Mouse (Mus musculus): Measurements from ENCODE around the gene Shc4. TPM values are rescaled to one million over a fixed set of nuclear protein-coding genes. Genes with fewer than 3 reads are reported as not detected.

The Shc4 gene
- total RNA-seq, 2 experiments from 2014 or later = 5.1 to 5.2 TPM

GRCm38 (mm10) chr2:125650038-125650437 is 73.9 kb downstream of the Shc4 start:
- no peak for DNase-seq (ENCODE audit: low spot score in 2 of 2)

GRCm38 (mm10) chr2:125644912-125645311 is 79.0 kb downstream of the Shc4 start:
- no peak for DNase-seq (ENCODE audit: low spot score in 2 of 2)

GRCm38 (mm10) chr2:125637331-125637730 is 86.6 kb downstream of the Shc4 start:
- no peak for DNase-seq (ENCODE audit: low spot score in 2 of 2)

- no peak for DNase-seq (ENCODE audit: low spot score in 2 of 2)
These were observed 93.9 kb downstream of the Shc4 start for GRCm38 (mm10) chr2:125630010-125630409.

- DNase-seq (ENCODE audit: low spot score in 2 of 2) = no peak
These were observed 95.5 kb downstream of the Shc4 start for GRCm38 (mm10) chr2:125628487-125628886.

GRCm38 (mm10) chr2:125626536-125626935 is 97.4 kb downstream of the Shc4 start:
- DNase-seq (ENCODE audit: low spot score in 2 of 2) = no peak

- DNase-seq (ENCODE audit: low spot score in 2 of 2) = peak; percentile 96 to 98
These were observed 99.1 kb downstream of the Shc4 start, which contains the start of gene Cep152 for GRCm38 (mm10) chr2:125624837-125625351. Gene Cep152 (minus strand): TSS chr2:125625113.

GRCm38 (mm10) chr2:125624127-125624685 is 99.7 kb downstream of the Shc4 start:
- no peak for DNase-seq (ENCODE audit: low spot score in 2 of 2)

- no peak for DNase-seq (ENCODE audit: low spot score in 2 of 2)
These were observed 100.7 kb downstream of the Shc4 start for GRCm38 (mm10) chr2:125623211-125623610.

- DNase-seq (ENCODE audit: low spot score in 2 of 2) = no peak
These were observed 103.6 kb downstream of the Shc4 start for GRCm38 (mm10) chr2:125620213-125620907.

GRCm38 (mm10) chr2:125615858-125616424 is 108.0 kb downstream of the Shc4 start:
- no peak for DNase-seq (ENCODE audit: low spot score in 2 of 2)

GRCm38 (mm10) chr2:125615440-125615839 is 108.5 kb downstream of the Shc4 start:
- no peak for DNase-seq (ENCODE audit: low spot score in 2 of 2)

GRCm38 (mm10) chr2:125606220-125606845 is 117.6 kb downstream of the Shc4 start:
- no peak for DNase-seq (ENCODE audit: low spot score in 2 of 2)

GRCm38 (mm10) chr2:125604646-125605045 is 119.3 kb downstream of the Shc4 start:
- peak; percentile 52 to 55 for DNase-seq (ENCODE audit: low spot score in 2 of 2)

GRCm38 (mm10) chr2:125602970-125603369 is 121.0 kb downstream of the Shc4 start:
- DNase-seq (ENCODE audit: low spot score in 2 of 2) = no peak

GRCm38 (mm10) chr2:125598958-125599357 is 125.0 kb downstream of the Shc4 start:
- DNase-seq (ENCODE audit: low spot score in 2 of 2) = no peak

GRCm38 (mm10) chr2:125598251-125598650 is 125.7 kb downstream of the Shc4 start:
- DNase-seq (ENCODE audit: low spot score in 2 of 2) = no peak

GRCm38 (mm10) chr2:125594786-125595185 is 129.2 kb downstream of the Shc4 start:
- DNase-seq (ENCODE audit: low spot score in 2 of 2) = no peak

GRCm38 (mm10) chr2:125594072-125594471 is 129.9 kb downstream of the Shc4 start:
- no peak for DNase-seq (ENCODE audit: low spot score in 2 of 2)

GRCm38 (mm10) chr2:125591895-125592294 is 132.1 kb downstream of the Shc4 start:
- no peak for DNase-seq (ENCODE audit: low spot score in 2 of 2)

GRCm38 (mm10) chr2:125589287-125589686 is 134.7 kb downstream of the Shc4 start:
- no peak for DNase-seq (ENCODE audit: low spot score in 2 of 2)

- no peak for DNase-seq (ENCODE audit: low spot score in 2 of 2)
These were observed 142.9 kb downstream of the Shc4 start for GRCm38 (mm10) chr2:125581081-125581480.
